In the genomic region with DNA sequence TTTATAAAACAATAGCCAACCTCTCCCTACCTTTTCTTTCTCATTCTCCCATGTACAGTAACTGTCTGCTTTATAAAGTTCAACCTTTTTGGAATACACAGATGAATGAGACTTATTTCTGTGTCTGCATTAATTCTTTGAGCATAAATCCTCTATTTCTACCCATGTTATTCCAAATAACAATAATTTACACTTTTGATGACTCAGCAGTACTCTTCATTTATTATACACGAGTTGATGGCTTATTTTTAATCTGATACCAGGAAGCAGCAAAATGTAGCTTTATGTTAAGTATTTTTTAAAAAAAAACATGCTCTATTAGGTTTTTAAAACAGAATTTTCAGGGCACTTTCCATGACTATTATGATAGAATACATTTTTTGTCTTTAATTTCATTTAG, we compare ENCODE assay signal across 23 mouse cellular contexts.
"Had no signal": no experiment of that assay in that cellular context is flagged by ENCODE, and none has a peak within 500 bp of the region (broad histone marks: within the 10 kb centered on the region; RNA-seq: fewer than 3 reads in every experiment).

No protein-coding gene starts in this region.

- H3K4me1 ChIP-seq: embryonic facial prominence, embryonic 12.5 days; forebrain, embryonic 15.5 days had no signal

- H3K9me3 ChIP-seq: embryonic facial prominence, embryonic 10.5 days; embryonic facial prominence, embryonic 12.5 days; embryonic facial prominence, embryonic 13.5 days; embryonic facial prominence, embryonic 15.5 days; forebrain, embryonic 10.5 days; forebrain, embryonic 12.5 days; forebrain, embryonic 13.5 days; forebrain, embryonic 15.5 days had no signal

- H3K27me3 ChIP-seq: embryonic facial prominence, embryonic 12.5 days; embryonic facial prominence, embryonic 13.5 days; embryonic facial prominence, embryonic 15.5 days; forebrain, embryonic 13.5 days; forebrain, embryonic 15.5 days had no signal

- H3K4me2 ChIP-seq: embryonic facial prominence, embryonic 12.5 days; embryonic facial prominence, embryonic 13.5 days; embryonic facial prominence, embryonic 15.5 days; forebrain, embryonic 12.5 days; forebrain, embryonic 13.5 days; forebrain, embryonic 15.5 days had no signal

- H3K9ac ChIP-seq: embryonic facial prominence, embryonic 12.5 days; embryonic facial prominence, embryonic 13.5 days; embryonic facial prominence, embryonic 15.5 days; forebrain, embryonic 12.5 days; forebrain, embryonic 13.5 days; forebrain, embryonic 15.5 days; forebrain, postnatal 0 days had no signal

- DNase-seq: cerebellum, adult 9-11 months; cerebellum, postnatal 10 days; cerebellum, postnatal 14 days; cerebellum, postnatal 25 days; cerebellum, postnatal 36 days; embryo, embryonic 11 days; forebrain, postnatal 0 days; gastrocnemius, adult 2 months; gastrocnemius, postnatal 10 days; gastrocnemius, postnatal 14 days; gastrocnemius, postnatal 25 days; gastrocnemius, postnatal 36 days; heart, adult 18-20 months; heart, adult 2 months had no signal

- H3K27ac ChIP-seq: embryonic facial prominence, embryonic 12.5 days; embryonic facial prominence, embryonic 13.5 days; embryonic facial prominence, embryonic 15.5 days; forebrain, embryonic 10.5 days; forebrain, embryonic 12.5 days; forebrain, embryonic 13.5 days; forebrain, embryonic 15.5 days; gastrocnemius, adult 2 months; heart, adult 2 months had no signal

- H3K4me3 ChIP-seq: embryonic facial prominence, embryonic 10.5 days; embryonic facial prominence, embryonic 12.5 days; embryonic facial prominence, embryonic 13.5 days; embryonic facial prominence, embryonic 15.5 days; erythroblast, embryonic 14.5 days; forebrain, embryonic 10.5 days; forebrain, embryonic 12.5 days; forebrain, embryonic 13.5 days; forebrain, embryonic 15.5 days; gastrocnemius, adult 2 months; heart, adult 2 months had no signal

- H3K36me3 ChIP-seq: embryonic facial prominence, embryonic 10.5 days; embryonic facial prominence, embryonic 12.5 days; embryonic facial prominence, embryonic 13.5 days; embryonic facial prominence, embryonic 15.5 days; forebrain, embryonic 10.5 days; forebrain, embryonic 12.5 days; forebrain, embryonic 15.5 days had no signal
